Mouse (Mus musculus): ENCODE measurements around the gene Bgn. TPM values are rescaled to one million over a fixed set of nuclear protein-coding genes. Genes with fewer than 3 reads are reported as not detected.

Gene Bgn
- polyA plus RNA-seq, 1 experiment from 2014 or later: 68.0 TPM

DNA sequence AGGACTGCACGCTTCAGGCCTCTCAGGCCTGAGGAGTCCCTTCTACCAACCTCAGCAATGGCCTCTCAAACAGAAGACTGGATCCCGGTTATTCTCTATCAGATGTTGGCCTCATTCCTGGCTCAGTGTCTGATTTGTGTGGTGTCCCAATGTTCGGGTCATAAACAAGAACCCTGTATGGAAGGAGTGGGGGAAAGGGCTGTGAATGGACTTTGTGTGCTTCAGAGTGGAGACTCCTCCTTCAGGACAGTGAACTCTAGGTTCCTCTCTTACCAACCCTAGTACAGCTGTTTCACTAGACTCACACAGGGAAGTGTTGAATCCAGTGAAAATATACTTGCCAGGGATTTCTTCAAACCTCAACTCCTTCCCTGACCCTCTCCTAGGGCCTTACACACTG is 15.1 kb upstream of the Bgn start:
- Histone ChIP-seq H3K4me1 (ENCODE audit: control insufficient read depth, insufficient read depth, low read length) (no peaks in the 10 kb centered on the region), H3K36me3 (ENCODE audit: control insufficient read depth, insufficient read depth, low read length) (no peaks in the 10 kb centered on the region), H3K4me2 (no peak overlapping the region), H3K9ac (ENCODE audit: low read depth, low read length) (no peak overlapping the region), H3K4me3 (ENCODE audit: low read depth, low read length) (no peak overlapping the region), H3K27me3 (ENCODE audit: control insufficient read depth, insufficient read depth, low read length) (peaks cover 9% of the 10 kb centered on the region), H3K9me3 (replicated peaks; ENCODE audit: control insufficient read depth, low read length) (no peaks in the 10 kb centered on the region), H3K27ac (ENCODE audit: low read depth, low read length) (peak overlapping the region; percentile 41; the same call in 1 of the 2 replicates)
- 43% methylated on average over 3 of the region's 3 CpGs for WGBS (ENCODE audit: insufficient replicate concordance)
- ATAC-seq (replicated peaks; ENCODE audit: insufficient number of reproducible peaks, low FRiP score, low TSS enrichment): no peak

DNA sequence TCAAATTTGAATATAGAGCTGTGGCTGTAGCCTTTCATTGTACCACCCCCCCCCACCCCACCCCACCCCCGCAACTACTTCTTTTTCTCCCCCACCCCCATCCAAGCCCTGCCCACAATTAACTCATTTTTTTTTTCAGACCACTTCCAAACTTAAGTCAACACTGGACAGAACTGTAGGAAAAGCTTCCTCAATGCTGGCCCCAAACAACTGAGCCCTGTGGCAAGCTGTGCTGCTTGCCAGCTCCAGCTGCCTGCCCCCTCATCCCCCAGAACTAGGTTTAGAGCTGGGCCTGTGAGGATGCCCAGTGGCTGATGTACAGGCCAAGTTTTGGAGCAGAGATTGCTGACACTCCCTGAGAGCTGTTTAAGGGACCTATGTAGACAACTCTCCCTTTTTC is 14.7 kb upstream of the Bgn start:
- 58% methylated on average over 1 of the region's 1 CpGs for WGBS (ENCODE audit: insufficient replicate concordance)
- no peak overlapping the region for H3K27ac ChIP-seq (ENCODE audit: low read depth, low read length)
- no peak overlapping the region for H3K9ac ChIP-seq (ENCODE audit: low read depth, low read length)
- ATAC-seq (replicated peaks; ENCODE audit: insufficient number of reproducible peaks, low FRiP score, low TSS enrichment): no peak
- no peaks in the 10 kb centered on the region for H3K4me1 ChIP-seq (ENCODE audit: control insufficient read depth, insufficient read depth, low read length)
- no peak overlapping the region for H3K4me2 ChIP-seq
- no peaks in the 10 kb centered on the region for H3K9me3 ChIP-seq (replicated peaks; ENCODE audit: control insufficient read depth, low read length)
- H3K4me3 ChIP-seq (ENCODE audit: low read depth, low read length): no peak overlapping the region
- H3K27me3 ChIP-seq (ENCODE audit: control insufficient read depth, insufficient read depth, low read length): peaks cover 9% of the 10 kb centered on the region
- H3K36me3 ChIP-seq (ENCODE audit: control insufficient read depth, insufficient read depth, low read length): no peaks in the 10 kb centered on the region

DNA sequence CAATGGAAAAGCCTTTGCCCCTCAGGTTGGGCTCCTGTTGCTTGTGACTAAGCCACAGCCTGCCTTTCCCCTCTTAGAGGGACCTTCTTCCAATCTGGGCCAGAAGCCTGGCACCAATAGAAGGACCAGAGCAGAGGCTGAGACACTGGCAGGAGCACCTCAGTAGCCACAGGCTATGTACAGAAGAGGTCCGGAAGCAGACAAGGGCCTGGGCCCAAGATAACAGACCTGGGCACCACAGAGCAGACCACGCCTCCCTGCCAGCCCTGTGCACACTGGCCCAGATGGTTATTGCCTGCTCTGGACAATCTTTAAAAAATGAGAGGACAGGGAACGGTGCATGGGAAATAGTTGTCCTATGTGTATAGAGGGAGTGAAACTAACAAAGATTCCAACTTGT is 11.6 kb upstream of the Bgn start:
- H3K4me3 ChIP-seq (ENCODE audit: low read depth, low read length): no peak overlapping the region
- H3K4me1 ChIP-seq (ENCODE audit: control insufficient read depth, insufficient read depth, low read length): peaks cover 2% of the 10 kb centered on the region; the same call in 1 of the 2 replicates
- no peak for ATAC-seq (replicated peaks; ENCODE audit: insufficient number of reproducible peaks, low FRiP score, low TSS enrichment)
- WGBS (ENCODE audit: insufficient replicate concordance): 82% methylated on average over 3 of the region's 3 CpGs
- H3K9ac ChIP-seq (ENCODE audit: low read depth, low read length): no peak overlapping the region
- H3K36me3 ChIP-seq (ENCODE audit: control insufficient read depth, insufficient read depth, low read length): no peaks in the 10 kb centered on the region
- no peaks in the 10 kb centered on the region for H3K9me3 ChIP-seq (replicated peaks; ENCODE audit: control insufficient read depth, low read length)
- no peak overlapping the region for H3K27ac ChIP-seq (ENCODE audit: low read depth, low read length)
- peaks cover 9% of the 10 kb centered on the region for H3K27me3 ChIP-seq (ENCODE audit: control insufficient read depth, insufficient read depth, low read length)
- H3K4me2 ChIP-seq: no peak overlapping the region

DNA sequence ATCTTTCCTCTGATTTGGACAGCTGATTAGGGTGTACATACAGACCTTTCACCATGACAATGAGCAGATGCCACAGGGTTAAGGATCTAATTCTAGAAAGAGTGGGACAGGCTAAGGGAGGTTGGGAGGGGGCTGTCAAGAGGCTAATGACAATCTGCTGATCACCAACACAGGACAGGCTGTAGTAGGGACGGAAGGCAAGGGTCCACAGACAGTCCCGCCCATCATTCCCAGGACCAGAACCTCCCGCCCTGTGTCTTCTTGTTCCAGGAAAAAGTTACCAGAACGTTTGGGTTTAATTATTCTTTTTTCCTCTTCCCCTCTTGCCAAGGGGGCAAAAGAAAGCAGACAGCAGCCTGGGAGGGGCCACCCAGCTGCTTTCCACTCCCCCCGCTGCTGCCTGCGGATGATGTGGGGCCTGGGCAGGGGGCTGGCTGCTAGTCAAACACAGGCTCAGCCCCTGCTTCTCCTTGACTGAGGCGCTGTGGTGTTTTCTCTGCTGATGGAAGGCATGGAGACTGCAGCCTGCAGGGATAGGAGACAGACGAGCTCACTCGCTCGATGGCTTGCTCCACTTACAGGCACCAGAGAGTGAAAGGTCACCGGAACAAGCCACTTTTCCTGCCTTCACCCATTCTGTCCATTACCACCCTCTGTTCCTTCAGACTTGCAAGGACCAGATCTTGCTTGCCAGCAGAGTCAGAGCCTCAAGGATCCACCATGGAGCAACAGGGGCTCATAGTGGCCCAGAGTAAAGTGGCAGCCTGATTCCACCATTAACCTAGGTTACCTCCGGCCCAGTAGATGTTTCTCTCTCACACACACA is 8.8 kb upstream of the Bgn start:
- H3K36me3 ChIP-seq (ENCODE audit: control insufficient read depth, insufficient read depth, low read length): no peaks in the 10 kb centered on the region
- H3K27me3 ChIP-seq (ENCODE audit: control insufficient read depth, insufficient read depth, low read length): peaks cover 12% of the 10 kb centered on the region
- H3K4me1 ChIP-seq (ENCODE audit: control insufficient read depth, insufficient read depth, low read length): peaks cover 2% of the 10 kb centered on the region; the same call in 1 of the 2 replicates
- no peaks in the 10 kb centered on the region for H3K9me3 ChIP-seq (replicated peaks; ENCODE audit: control insufficient read depth, low read length)
- H3K27ac ChIP-seq (ENCODE audit: low read depth, low read length): peak overlapping the region; percentile 64
- 45% methylated on average over 12 of the region's 12 CpGs for WGBS (ENCODE audit: insufficient replicate concordance)
- no peak overlapping the region for H3K4me3 ChIP-seq (ENCODE audit: low read depth, low read length)
- H3K4me2 ChIP-seq: no peak overlapping the region
- no peak for ATAC-seq (replicated peaks; ENCODE audit: insufficient number of reproducible peaks, low FRiP score, low TSS enrichment)
- H3K9ac ChIP-seq (ENCODE audit: low read depth, low read length): no peak overlapping the region

DNA sequence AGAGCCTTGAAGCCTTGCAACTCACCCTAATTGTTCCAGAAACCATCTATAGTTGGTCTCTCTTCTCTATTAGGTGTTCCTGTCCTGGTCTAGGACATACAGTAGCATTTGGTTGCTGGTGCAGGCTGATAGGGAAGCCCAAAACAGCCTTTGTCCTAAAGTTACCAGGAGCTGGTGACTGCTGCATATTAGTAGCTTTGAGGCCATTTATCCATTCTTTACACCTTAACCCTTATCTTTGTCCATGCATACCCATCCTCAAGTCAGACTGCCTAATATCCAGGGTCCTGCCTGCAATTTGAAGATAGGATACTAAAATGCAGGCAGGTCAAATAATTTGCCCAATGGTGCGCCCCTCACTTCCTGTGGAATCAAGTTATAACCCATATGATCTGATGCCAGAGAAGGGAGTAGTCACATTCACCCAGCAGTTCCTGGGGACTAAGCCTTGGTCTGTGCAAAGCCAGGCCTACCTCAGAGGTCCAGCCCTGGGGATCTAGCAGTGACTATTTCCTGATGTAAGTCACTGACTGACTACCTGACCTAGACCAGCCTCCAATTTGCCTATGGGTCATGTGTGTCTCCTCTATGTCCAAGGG is 7.6 kb upstream of the Bgn start:
- peak overlapping the region; percentile 74 for H3K27ac ChIP-seq (ENCODE audit: low read depth, low read length)
- no peak overlapping the region for H3K4me3 ChIP-seq (ENCODE audit: low read depth, low read length)
- peaks cover 11% of the 10 kb centered on the region for H3K27me3 ChIP-seq (ENCODE audit: control insufficient read depth, insufficient read depth, low read length)
- H3K9ac ChIP-seq (ENCODE audit: low read depth, low read length): no peak overlapping the region
- H3K36me3 ChIP-seq (ENCODE audit: control insufficient read depth, insufficient read depth, low read length): no peaks in the 10 kb centered on the region
- H3K4me1 ChIP-seq (ENCODE audit: control insufficient read depth, insufficient read depth, low read length): peaks cover 2% of the 10 kb centered on the region; the same call in 1 of the 2 replicates
- no peaks in the 10 kb centered on the region for H3K9me3 ChIP-seq (replicated peaks; ENCODE audit: control insufficient read depth, low read length)
- no peak for ATAC-seq (replicated peaks; ENCODE audit: insufficient number of reproducible peaks, low FRiP score, low TSS enrichment)
- WGBS (ENCODE audit: insufficient replicate concordance): 75% methylated on average over 1 of the region's 1 CpGs
- H3K4me2 ChIP-seq: no peak overlapping the region

DNA sequence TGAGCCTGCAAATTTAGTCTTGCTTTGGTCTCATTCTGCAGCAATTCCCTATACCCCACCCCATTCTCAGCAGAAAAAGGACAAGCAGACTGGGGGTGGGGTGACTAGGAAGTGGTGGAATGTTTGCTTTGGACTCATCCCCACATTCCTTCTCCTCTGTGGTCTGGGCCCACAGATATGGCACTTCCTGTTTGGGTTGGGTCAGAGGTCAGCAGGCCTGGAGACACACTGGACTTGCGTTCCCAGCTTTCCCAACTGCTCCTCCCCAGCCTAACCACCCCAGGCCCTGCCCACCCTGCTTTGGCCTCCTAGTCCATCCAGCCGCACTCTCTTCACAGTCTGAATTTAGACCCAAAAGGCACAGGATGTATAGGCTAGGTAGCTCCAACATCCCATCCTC is 6.8 kb upstream of the Bgn start:
- Histone ChIP-seq H3K36me3 (ENCODE audit: control insufficient read depth, insufficient read depth, low read length) (no peaks in the 10 kb centered on the region), H3K4me3 (ENCODE audit: low read depth, low read length) (no peak overlapping the region), H3K4me1 (ENCODE audit: control insufficient read depth, insufficient read depth, low read length) (peaks cover 2% of the 10 kb centered on the region; the same call in 1 of the 2 replicates), H3K9me3 (replicated peaks; ENCODE audit: control insufficient read depth, low read length) (no peaks in the 10 kb centered on the region), H3K4me2 (no peak overlapping the region), H3K9ac (ENCODE audit: low read depth, low read length) (no peak overlapping the region), H3K27me3 (ENCODE audit: control insufficient read depth, insufficient read depth, low read length) (peaks cover 11% of the 10 kb centered on the region), H3K27ac (ENCODE audit: low read depth, low read length) (peak overlapping the region; percentile 74)
- peak; percentile 66 for ATAC-seq (replicated peaks; ENCODE audit: insufficient number of reproducible peaks, low FRiP score, low TSS enrichment)
- WGBS (ENCODE audit: insufficient replicate concordance): 46% methylated on average over 2 of the region's 2 CpGs

DNA sequence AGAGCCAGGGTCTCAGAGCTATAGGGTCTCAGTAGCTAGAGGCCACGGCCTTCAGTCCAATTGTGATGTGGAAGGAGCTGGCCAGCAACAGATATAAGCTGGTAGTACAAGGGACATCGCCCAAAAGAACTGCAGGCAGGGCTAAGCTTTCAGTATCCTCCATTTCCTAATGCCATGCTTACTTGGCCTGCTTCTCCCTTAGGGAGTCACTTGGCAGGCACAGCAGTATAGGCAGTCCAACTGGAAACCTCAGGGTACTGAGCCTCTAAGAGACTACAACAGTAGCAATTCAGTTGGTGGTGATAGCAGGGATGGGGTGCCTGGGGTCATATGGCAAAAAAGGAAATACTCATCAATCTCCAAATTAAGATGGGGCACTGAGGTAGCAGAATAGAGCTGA is 5.9 kb upstream of the Bgn start:
- no peak overlapping the region for H3K4me3 ChIP-seq (ENCODE audit: low read depth, low read length)
- no peak for ATAC-seq (replicated peaks; ENCODE audit: insufficient number of reproducible peaks, low FRiP score, low TSS enrichment)
- no peaks in the 10 kb centered on the region for H3K36me3 ChIP-seq (ENCODE audit: control insufficient read depth, insufficient read depth, low read length)
- no peaks in the 10 kb centered on the region for H3K9me3 ChIP-seq (replicated peaks; ENCODE audit: control insufficient read depth, low read length)
- WGBS (ENCODE audit: insufficient replicate concordance): 60% methylated on average over 2 of the region's 2 CpGs
- no peak overlapping the region for H3K4me2 ChIP-seq
- no peak overlapping the region for H3K27ac ChIP-seq (ENCODE audit: low read depth, low read length)
- peaks cover 2% of the 10 kb centered on the region; the same call in 1 of the 2 replicates for H3K4me1 ChIP-seq (ENCODE audit: control insufficient read depth, insufficient read depth, low read length)
- H3K27me3 ChIP-seq (ENCODE audit: control insufficient read depth, insufficient read depth, low read length): peaks cover 13% of the 10 kb centered on the region
- H3K9ac ChIP-seq (ENCODE audit: low read depth, low read length): no peak overlapping the region

DNA sequence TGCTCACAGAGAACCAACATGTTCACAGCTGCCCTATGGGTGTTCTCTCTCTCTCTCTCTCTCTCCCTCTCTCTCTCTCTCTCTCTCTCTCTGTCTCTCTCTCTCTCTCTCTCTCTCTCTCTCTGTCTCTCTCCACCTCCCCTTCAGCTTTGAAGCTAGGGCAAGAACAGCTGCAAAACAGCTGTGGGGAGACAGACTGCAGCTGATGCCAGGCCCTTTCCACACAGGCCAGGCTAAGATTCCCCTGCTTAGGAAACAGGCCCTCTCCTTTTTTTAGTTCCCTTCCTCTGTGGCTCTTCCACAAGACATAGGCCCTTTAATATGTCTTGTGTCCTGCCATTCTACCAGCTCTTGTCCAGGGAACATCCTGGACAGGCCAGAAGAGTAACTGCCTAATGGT is 3.7 kb upstream of the Bgn start:
- H3K4me3 ChIP-seq (ENCODE audit: low read depth, low read length): no peak overlapping the region
- H3K4me1 ChIP-seq (ENCODE audit: control insufficient read depth, insufficient read depth, low read length): peaks cover 2% of the 10 kb centered on the region; the same call in 1 of the 2 replicates
- H3K27ac ChIP-seq (ENCODE audit: low read depth, low read length): no peak overlapping the region
- no peaks in the 10 kb centered on the region for H3K9me3 ChIP-seq (replicated peaks; ENCODE audit: control insufficient read depth, low read length)
- H3K27me3 ChIP-seq (ENCODE audit: control insufficient read depth, insufficient read depth, low read length): peaks cover 25% of the 10 kb centered on the region
- no peak for ATAC-seq (replicated peaks; ENCODE audit: insufficient number of reproducible peaks, low FRiP score, low TSS enrichment)
- H3K9ac ChIP-seq (ENCODE audit: low read depth, low read length): no peak overlapping the region
- no peaks in the 10 kb centered on the region for H3K36me3 ChIP-seq (ENCODE audit: control insufficient read depth, insufficient read depth, low read length)
- no peak overlapping the region for H3K4me2 ChIP-seq

All from heart, embryonic 11.5 days (tissue).